In the genomic region with DNA sequence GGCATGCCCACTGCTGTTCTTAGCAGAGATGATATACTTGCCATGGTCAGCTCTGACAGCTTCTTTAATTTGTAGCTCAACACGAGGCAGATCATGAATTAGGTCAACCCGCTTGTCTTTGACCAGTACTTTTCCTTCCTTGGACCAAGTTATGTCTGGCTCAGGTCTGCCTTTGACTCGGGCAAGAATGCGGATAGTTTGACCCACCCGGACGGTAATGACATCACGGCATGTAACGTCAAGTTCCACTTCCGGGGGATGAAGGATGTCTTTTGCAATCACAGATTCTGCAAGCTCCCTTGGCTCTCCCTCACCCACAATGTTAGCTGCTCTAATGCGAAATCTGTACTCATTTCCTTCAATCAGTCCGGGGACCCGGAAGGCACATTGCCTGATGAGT, we compare ENCODE assay signal across 27 mouse cellular contexts.
DNase-seq lines count a peak whose midpoint lies in the region; ATAC-seq and TF ChIP-seq lines count a peak whose summit lies in the region.
"Had no signal": no experiment of that assay in that cellular context is flagged by ENCODE, and none has a peak within 500 bp of the region (broad histone marks: within the 10 kb centered on the region; RNA-seq: fewer than 3 reads in every experiment).

No protein-coding gene starts in this region.

- intact Hi-C loops in gastrocnemius, adult 2 months (cut with DNase I): no loop called here

- WGBS in heart, postnatal 0 days: 81% methylated on average over 12 of the region's 12 CpGs
- 96% methylated on average over 12 of the region's 12 CpGs for WGBS in limb, embryonic 10.5 days

- peak; percentile 10; the same call in 1 of the 2 replicates for ATAC-seq in heart, postnatal 0 days (ENCODE audit: insufficient read depth, low read depth)
- ATAC-seq: activated CD4-positive, CD25-positive, alpha-beta regulatory T cell, adult 4 months; forebrain, embryonic 15.5 days; intestine, embryonic 16.5 days had no signal

- TF ChIP-seq EP300 in heart, postnatal 0 days (IDR thresholded peaks at IDR 0.05; ENCODE audit: low read depth): no peak

- peaks cover 100% of the 10 kb centered on the region for H3K36me3 ChIP-seq in heart, postnatal 0 days (replicated peaks; ENCODE audit: control insufficient read depth, insufficient read depth, low read length)
- no peaks in the 10 kb centered on the region for H3K36me3 ChIP-seq in limb, embryonic 10.5 days
- H3K36me3 ChIP-seq: embryonic facial prominence, embryonic 10.5 days; embryonic facial prominence, embryonic 13.5 days; forebrain, embryonic 12.5 days; forebrain, embryonic 15.5 days; hindbrain, embryonic 15.5 days had no signal

- H3K9ac ChIP-seq in heart, postnatal 0 days (replicated peaks; ENCODE audit: low read depth, low read length): no peak overlapping the region
- H3K9ac ChIP-seq: embryonic facial prominence, embryonic 13.5 days; forebrain, embryonic 12.5 days; forebrain, embryonic 15.5 days; heart, embryonic 12.5 days; heart, embryonic 15.5 days; hindbrain, embryonic 15.5 days had no signal

- no peaks in the 10 kb centered on the region for H3K4me1 ChIP-seq in heart, postnatal 0 days (ENCODE audit: control insufficient read depth, insufficient read depth)
- no peaks in the 10 kb centered on the region for H3K4me1 ChIP-seq in limb, embryonic 10.5 days
- H3K4me1 ChIP-seq: embryonic facial prominence, embryonic 10.5 days; embryonic facial prominence, embryonic 13.5 days; forebrain, embryonic 12.5 days; forebrain, embryonic 15.5 days; heart, embryonic 12.5 days; heart, embryonic 15.5 days; hindbrain, embryonic 15.5 days had no signal

- no peak for TF ChIP-seq CTCF in gastrocnemius, adult 2 months (IDR thresholded peaks at IDR 0.05)
- TF ChIP-seq CTCF in heart, postnatal 0 days (IDR thresholded peaks at IDR 0.05; ENCODE audit: low read depth): no peak

- H3K4me2 ChIP-seq in heart, postnatal 0 days (ENCODE audit: low read depth, low read length): no peak overlapping the region
- H3K4me2 ChIP-seq: embryonic facial prominence, embryonic 13.5 days; forebrain, embryonic 12.5 days; forebrain, embryonic 15.5 days; heart, embryonic 12.5 days; heart, embryonic 15.5 days; hindbrain, embryonic 15.5 days had no signal

- no peaks in the 10 kb centered on the region for H3K27me3 ChIP-seq in heart, postnatal 0 days (ENCODE audit: control insufficient read depth, insufficient read depth, low read length)
- no peaks in the 10 kb centered on the region for H3K27me3 ChIP-seq in limb, embryonic 10.5 days (ENCODE audit: low read depth, poor library complexity, severe bottlenecking)
- H3K27me3 ChIP-seq: embryonic facial prominence, embryonic 13.5 days; forebrain, embryonic 12.5 days; forebrain, embryonic 15.5 days; heart, embryonic 12.5 days; heart, embryonic 15.5 days; hindbrain, embryonic 15.5 days had no signal

- peak overlapping the region; percentile 46; the same call in 1 of the 2 replicates for H3K27ac ChIP-seq in gastrocnemius, adult 2 months
- H3K27ac ChIP-seq in heart, postnatal 0 days (ENCODE audit: low read depth): no peak overlapping the region
- H3K27ac ChIP-seq in limb, embryonic 10.5 days: no peak overlapping the region
- H3K27ac ChIP-seq: embryonic facial prominence, embryonic 10.5 days; embryonic facial prominence, embryonic 13.5 days; forebrain, embryonic 12.5 days; forebrain, embryonic 15.5 days; heart, adult 2 months; heart, embryonic 15.5 days; hindbrain, embryonic 15.5 days had no signal

- no peak overlapping the region for H3K4me3 ChIP-seq in gastrocnemius, adult 2 months
- H3K4me3 ChIP-seq in heart, postnatal 0 days (ENCODE audit: low read depth, low read length): no peak overlapping the region
- no peak overlapping the region for H3K4me3 ChIP-seq in limb, embryonic 10.5 days
- H3K4me3 ChIP-seq: embryonic facial prominence, embryonic 10.5 days; embryonic facial prominence, embryonic 13.5 days; erythroblast, embryonic 14.5 days; forebrain, embryonic 12.5 days; forebrain, embryonic 15.5 days; heart, adult 2 months; heart, embryonic 12.5 days; heart, embryonic 15.5 days; hindbrain, embryonic 15.5 days had no signal

- H3K9me3 ChIP-seq in heart, postnatal 0 days (replicated peaks; ENCODE audit: control insufficient read depth, low read length): no peaks in the 10 kb centered on the region
- no peaks in the 10 kb centered on the region for H3K9me3 ChIP-seq in limb, embryonic 10.5 days (replicated peaks)
- H3K9me3 ChIP-seq: embryonic facial prominence, embryonic 10.5 days; forebrain, embryonic 15.5 days; heart, embryonic 12.5 days; heart, embryonic 15.5 days; hindbrain, embryonic 15.5 days had no signal

- DNase-seq in gastrocnemius, adult 2 months: no peak
- DNase-seq in gastrocnemius, postnatal 25 days: no peak
- no peak for DNase-seq in heart, postnatal 0 days (ENCODE audit: low spot score)
- no peak for DNase-seq in heart, adult 18-20 months
- peak; percentile 20 for DNase-seq in limb, embryonic 10.5 days (ENCODE audit: low spot score)
- no peak for DNase-seq in left cerebral cortex, adult 11 months (ENCODE audit: low spot score)
- DNase-seq: adrenal gland, adult 8-10 months; adrenal gland, postnatal 25 days; cerebellum, adult 11-12 months; cerebellum, adult 8-10 months; cerebellum, postnatal 10 days; cerebellum, postnatal 36 days; embryo, embryonic 11 days; gastrocnemius, postnatal 10 days; heart, adult 2 months; heart, postnatal 36 days; kidney, adult 18-20 months had no signal
